Mouse (Mus musculus) right cerebral cortex, postnatal 36 days (tissue): Measurements from ENCODE around the gene Sult2a5.

ENCODE experiments used
- DNase-seq, 2 experiments: peaks; one replicate each; pipeline ENCODE4 v3.0.0; 2022; ENCODE audit warnings: low spot score in 2 of 2, mixed read lengths in 1 of 2

Sult2a5 gene

DNA sequence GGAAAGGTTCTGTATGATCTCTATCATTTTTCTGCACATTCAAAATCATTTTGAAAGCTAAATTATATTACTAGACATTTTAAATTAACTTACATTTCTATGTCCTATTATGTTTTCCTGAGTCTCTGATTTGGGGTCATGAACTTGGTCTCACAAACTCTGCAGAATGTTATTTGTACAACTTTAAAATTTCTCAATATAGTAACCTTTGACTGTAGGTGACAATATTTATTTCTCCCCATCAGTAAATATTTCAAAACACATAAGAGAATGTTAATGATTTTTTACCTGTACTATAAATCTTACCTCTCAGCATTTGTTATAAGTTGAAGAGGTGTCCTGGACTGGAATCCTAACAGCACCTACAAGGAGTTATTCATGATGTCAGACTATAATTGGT lies at the start of gene Sult2a5:
Sult2a5 (plus strand) TSS at position 301 of the 400 bp plus-strand sequence.
- DNase-seq = no peak
